Mouse (Mus musculus) midbrain, embryonic 11.5 days (tissue): ENCODE measurements at regions not wholly inside any gene's neighbourhood (a gene's known extent, or its start where the extent isn't known, plus 50 kb on each side); places are given as distances from the start of the nearest gene placed in this dataset.
A peak's percentile ranks its signal among the peaks of the same experiment; 100 is the strongest.

Source experiments
- ATAC-seq: fragments of 200-750 bp; cut with Nextera tagmentation; 2 replicates; pipeline ENCODE4 v1.8.0; 2017; ENCODE audit warnings: moderate TSS enrichment, moderate library complexity; ENCODE audit not compliant: low FRiP score
- DNase-seq: peaks from one replicate; pipeline ENCODE4 v3.0.0; 2015; ENCODE audit warnings: low spot score; ENCODE audit errors: missing footprints
- H3K27ac ChIP-seq: fragments of 300-500 bp; sonication (generic); 2 replicates; pipeline ENCODE4 v1.5.1; 2014; ENCODE audit warnings: low read depth, low read length
- H3K27me3 ChIP-seq: fragments of 300-500 bp; sonication (generic); 2 replicates; pipeline ENCODE4 v1.6.1; 2014; ENCODE audit warnings: mild to moderate bottlenecking, low read length, moderate library complexity, mixed read lengths; ENCODE audit not compliant: control insufficient read depth, insufficient read depth
- H3K36me3 ChIP-seq: fragments of 300-500 bp; sonication (generic); 2 replicates; pipeline ENCODE4 v1.6.1; 2014; ENCODE audit warnings: mild to moderate bottlenecking, low read length, moderate library complexity, mixed read lengths; ENCODE audit not compliant: control insufficient read depth, insufficient read depth
- H3K4me1 ChIP-seq: fragments of 300-500 bp; sonication (generic); 2 replicates; pipeline ENCODE4 v1.6.1; 2014; ENCODE audit warnings: low read length; ENCODE audit not compliant: control insufficient read depth, insufficient read depth
- H3K4me2 ChIP-seq: fragments of 300-500 bp; sonication (generic); 2 replicates; pipeline ENCODE4 v1.6.1; 2014; ENCODE audit warnings: mild to moderate bottlenecking, moderate library complexity
- H3K4me3 ChIP-seq: fragments of 300-500 bp; sonication (generic); 2 replicates; pipeline ENCODE4 v1.5.1; 2014; ENCODE audit warnings: low read depth, low read length
- H3K9ac ChIP-seq: fragments of 300-500 bp; sonication (generic); 2 replicates; pipeline ENCODE4 v1.6.1; 2014; ENCODE audit warnings: low read length
- H3K9me3 ChIP-seq: fragments of 300-500 bp; sonication (generic); 2 replicates; pipeline ENCODE4 v1.6.1; 2016; ENCODE audit warnings: low read length; ENCODE audit not compliant: control insufficient read depth
- WGBS: fragments of 180-500 bp; shearing (Covaris S2); extraction: QIAGEN DNeasy Blood & Tissue Kit; methylation state at CpG from one replicate; pipeline ENCODE4 v1.1.7; 2014; 5-methylcytosine and 5-hydroxymethylcytosine counted together

DNA sequence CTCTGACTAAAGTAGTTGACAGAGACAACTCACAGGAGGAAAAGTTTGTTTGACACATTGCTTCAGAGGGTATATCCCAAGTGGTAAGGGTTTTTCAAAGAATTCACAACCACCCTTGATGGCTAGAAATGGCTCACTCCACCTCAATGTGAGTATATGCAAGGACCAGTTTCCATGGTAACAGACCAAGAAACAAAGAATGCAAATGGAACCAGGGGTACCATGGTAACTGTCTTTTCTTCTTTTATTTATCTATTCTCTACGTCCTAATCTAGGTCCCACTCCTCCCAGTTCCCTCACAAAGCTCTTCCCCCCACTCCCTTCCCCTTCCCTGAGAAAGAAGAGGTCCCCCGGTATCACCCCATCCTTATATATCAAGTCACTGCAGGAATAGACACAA lies 57.5 kb downstream of the Ins1 start:
- peak; percentile 70 for ATAC-seq
- H3K36me3 ChIP-seq: no peaks in the 10 kb centered on the region
- 11% methylated on average over 2 of the region's 2 CpGs for WGBS

DNA sequence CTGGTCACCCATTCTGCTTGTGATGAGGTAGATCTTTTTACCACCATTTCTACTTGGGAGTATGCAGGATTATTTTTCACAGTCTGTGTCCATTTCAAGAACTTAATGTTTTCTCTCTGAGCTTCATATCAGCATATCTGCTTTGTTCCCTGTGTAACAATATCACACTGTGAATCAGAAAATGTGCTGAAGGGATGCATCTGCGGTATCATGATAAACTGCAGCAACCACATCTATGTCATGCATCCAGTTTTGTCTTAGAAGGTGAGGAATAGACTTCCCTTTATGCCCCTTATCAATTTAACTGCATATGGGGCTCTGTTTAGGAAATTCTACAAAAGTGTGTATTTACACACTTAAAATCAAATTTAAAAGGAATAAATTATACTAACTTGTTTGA lies 67.3 kb downstream of the Ins1 start:
- Histone ChIP-seq H3K4me3 (no peak overlapping the region), H3K27ac (no peak overlapping the region), H3K4me2 (no peak overlapping the region), H3K4me1 (no peaks in the 10 kb centered on the region), H3K27me3 (no peaks in the 10 kb centered on the region), H3K36me3 (no peaks in the 10 kb centered on the region), H3K9me3 (no peaks in the 10 kb centered on the region), H3K9ac (no peak overlapping the region)
- ATAC-seq (no peak), DNase-seq (no peak)
- WGBS: 95% methylated on average over 1 of the region's 1 CpGs

More for the DNA sequence above, 57.5 kb downstream of the Ins1 start:
- Histone ChIP-seq H3K27ac (no peak overlapping the region), H3K27me3 (no peaks in the 10 kb centered on the region), H3K9me3 (no peaks in the 10 kb centered on the region), H3K9ac (no peak overlapping the region), H3K4me2 (no peak overlapping the region), H3K4me1 (no peaks in the 10 kb centered on the region), H3K4me3 (no peak overlapping the region)
- no peak for DNase-seq

DNA sequence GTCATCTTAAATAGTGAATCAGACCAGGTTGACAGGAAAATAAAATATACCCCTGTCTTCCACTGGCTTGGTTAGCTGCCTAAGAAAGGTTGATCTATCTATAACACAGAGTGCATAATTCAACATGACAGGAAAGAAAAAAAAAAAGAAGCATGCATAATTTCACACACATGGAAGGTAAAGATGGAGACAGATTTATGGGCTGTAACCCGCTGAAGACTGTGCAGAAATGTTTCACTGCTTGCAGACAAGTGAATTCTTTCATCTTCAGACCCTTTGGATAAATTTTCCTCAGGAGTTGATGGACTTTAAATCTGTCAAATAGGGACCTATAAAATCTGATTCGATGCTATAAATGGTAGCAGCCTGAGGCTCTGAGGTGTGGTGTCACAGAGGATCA lies 91.1 kb downstream of the Ins1 start:
- Histone ChIP-seq H3K27ac (no peak overlapping the region), H3K9me3 (no peaks in the 10 kb centered on the region), H3K4me3 (no peak overlapping the region), H3K4me1 (no peaks in the 10 kb centered on the region), H3K36me3 (no peaks in the 10 kb centered on the region), H3K27me3 (no peaks in the 10 kb centered on the region), H3K9ac (no peak overlapping the region), H3K4me2 (no peak overlapping the region)
- no peak for DNase-seq
- WGBS: 80% methylated on average over 2 of the region's 2 CpGs
- no peak for ATAC-seq

DNA sequence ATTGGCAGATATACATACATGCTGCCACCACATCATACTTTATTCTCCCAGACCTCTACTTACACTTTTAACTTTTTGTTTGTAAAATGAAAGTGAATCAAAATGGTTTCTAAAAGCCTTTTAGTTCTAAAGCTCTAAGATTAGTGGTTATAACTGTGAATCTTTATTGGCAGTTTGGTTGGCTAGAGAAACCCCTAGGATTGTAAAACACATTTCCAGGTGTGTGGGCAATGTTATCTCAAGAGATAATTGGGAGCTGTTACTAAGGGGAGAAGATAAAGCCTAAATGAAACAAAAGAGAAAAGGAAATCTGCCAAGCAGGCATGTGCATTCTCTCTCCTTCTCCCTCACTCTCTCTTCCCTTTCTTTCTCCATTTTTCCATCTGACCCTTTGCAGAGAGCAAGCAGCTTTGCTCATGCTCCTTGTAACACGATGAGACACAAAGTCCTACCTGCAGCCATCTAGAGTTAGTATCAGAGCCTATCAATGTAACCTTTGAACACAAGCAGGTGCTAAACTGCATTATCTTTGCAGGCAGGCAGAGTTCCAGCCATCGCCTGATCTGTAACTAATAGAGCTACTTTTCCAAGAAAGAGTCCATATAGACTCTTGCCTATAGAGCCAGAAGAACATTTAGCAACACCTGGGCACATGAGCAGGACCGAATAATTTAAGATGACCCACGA lies 110.9 kb downstream of the Ins1 start:
- no peak overlapping the region for H3K27ac ChIP-seq
- no peak overlapping the region for H3K9ac ChIP-seq
- H3K4me1 ChIP-seq: no peaks in the 10 kb centered on the region
- no peak overlapping the region for H3K4me3 ChIP-seq
- WGBS: 84% methylated on average over 4 of the region's 4 CpGs
- H3K27me3 ChIP-seq: no peaks in the 10 kb centered on the region
- H3K9me3 ChIP-seq: no peaks in the 10 kb centered on the region
- ATAC-seq: no peak
- no peaks in the 10 kb centered on the region for H3K36me3 ChIP-seq
- DNase-seq: no peak
- no peak overlapping the region for H3K4me2 ChIP-seq

DNA sequence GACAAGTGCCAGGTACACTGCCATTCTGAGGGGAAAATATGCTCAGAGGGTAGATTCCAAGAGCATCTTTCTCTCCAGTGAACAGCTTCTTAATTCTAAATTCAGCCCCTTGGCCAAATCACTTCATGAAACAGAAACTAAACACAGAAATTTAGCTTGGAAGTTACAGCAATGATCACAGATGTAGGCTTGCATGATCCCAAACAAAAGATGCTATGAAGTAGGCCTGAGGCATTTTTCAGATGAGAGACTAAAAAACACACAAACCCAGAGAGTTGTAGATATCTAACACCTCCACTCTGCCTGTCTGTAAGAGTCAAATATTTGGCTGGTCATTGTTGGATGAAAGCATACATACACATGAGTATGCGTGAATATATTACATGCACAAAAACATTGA lies 142.6 kb downstream of the Ins1 start:
- no peak overlapping the region for H3K4me2 ChIP-seq
- WGBS: 95% methylated on average over 1 of the region's 1 CpGs
- no peaks in the 10 kb centered on the region for H3K4me1 ChIP-seq
- no peak overlapping the region for H3K27ac ChIP-seq
- H3K9me3 ChIP-seq: no peaks in the 10 kb centered on the region
- no peak overlapping the region for H3K4me3 ChIP-seq
- DNase-seq (no peak), ATAC-seq (no peak)
- no peaks in the 10 kb centered on the region for H3K36me3 ChIP-seq
- H3K9ac ChIP-seq: no peak overlapping the region
- no peaks in the 10 kb centered on the region for H3K27me3 ChIP-seq

DNA sequence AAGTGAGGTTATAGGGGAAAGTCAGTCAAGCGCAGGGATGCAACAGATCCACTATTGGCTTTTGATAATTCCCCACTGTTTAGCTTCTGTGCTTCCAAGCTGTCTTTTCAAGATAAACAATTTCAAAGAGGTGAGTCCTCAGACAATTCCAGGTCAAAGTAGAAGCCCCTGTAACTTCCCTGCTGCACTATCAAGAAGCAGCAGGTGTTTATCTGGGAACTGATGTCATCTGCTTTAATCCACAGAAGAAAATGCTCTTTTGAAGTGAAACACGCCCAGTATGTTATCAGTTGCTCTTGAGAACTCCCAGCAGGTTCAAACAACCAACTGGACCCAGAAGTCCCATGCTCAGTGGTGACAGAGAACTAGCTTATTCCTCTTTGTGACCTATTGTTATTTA lies 164.7 kb downstream of the Ins1 start:
- H3K4me1 ChIP-seq: no peaks in the 10 kb centered on the region
- H3K36me3 ChIP-seq: no peaks in the 10 kb centered on the region
- H3K9me3 ChIP-seq: no peaks in the 10 kb centered on the region
- no peak overlapping the region for H3K4me2 ChIP-seq
- ATAC-seq: no peak
- H3K27ac ChIP-seq: no peak overlapping the region
- no peak overlapping the region for H3K4me3 ChIP-seq
- DNase-seq: no peak
- no peak overlapping the region for H3K9ac ChIP-seq
- WGBS: 76% methylated on average over 2 of the region's 2 CpGs
- no peaks in the 10 kb centered on the region for H3K27me3 ChIP-seq

DNA sequence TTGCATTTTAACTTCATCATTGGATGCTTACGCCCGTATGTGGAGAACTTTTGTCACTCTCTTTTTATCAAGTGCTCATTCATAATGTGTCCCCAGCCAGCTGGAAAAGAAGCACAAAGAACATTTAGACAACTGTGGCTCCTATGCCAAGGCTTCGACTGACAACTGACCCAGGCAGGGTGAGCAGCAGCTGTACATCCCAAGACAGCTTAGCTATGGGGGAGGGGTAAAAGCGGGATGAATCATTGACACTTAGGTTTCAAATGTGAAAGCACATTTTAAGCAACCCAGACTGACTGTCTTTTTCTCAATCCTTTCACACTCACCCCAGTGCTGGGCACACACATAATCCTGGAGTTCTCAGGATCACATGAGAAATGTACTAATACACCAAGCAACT lies 178.4 kb downstream of the Ins1 start:
- H3K9me3 ChIP-seq: no peaks in the 10 kb centered on the region
- no peaks in the 10 kb centered on the region for H3K4me1 ChIP-seq
- no peak overlapping the region for H3K4me3 ChIP-seq
- no peak overlapping the region for H3K9ac ChIP-seq
- H3K27ac ChIP-seq: no peak overlapping the region
- DNase-seq (no peak), ATAC-seq (no peak)
- H3K27me3 ChIP-seq: no peaks in the 10 kb centered on the region
- H3K36me3 ChIP-seq: no peaks in the 10 kb centered on the region
- H3K4me2 ChIP-seq: no peak overlapping the region
- 82% methylated on average over 4 of the region's 4 CpGs for WGBS

DNA sequence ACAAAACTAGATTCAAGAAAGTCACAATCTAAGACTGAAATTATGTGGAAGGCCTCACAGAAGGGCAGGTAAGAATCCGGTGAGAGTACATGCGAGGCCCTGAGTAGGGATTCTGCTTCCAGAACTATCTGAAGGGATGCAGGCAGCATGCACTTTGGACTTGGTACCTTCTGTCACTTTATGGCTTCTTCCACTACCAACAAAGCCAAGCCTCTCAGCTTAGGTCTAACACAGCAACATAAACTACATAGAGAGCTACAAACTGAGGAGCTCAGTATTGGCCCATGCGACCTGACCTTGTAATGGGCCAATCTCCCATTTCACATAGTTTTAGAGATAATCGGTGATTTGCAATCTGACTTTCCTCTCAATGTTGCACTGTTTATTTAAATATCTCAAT lies 184.8 kb downstream of the Ins1 start:
- WGBS: 96% methylated on average over 4 of the region's 4 CpGs
- H3K9me3 ChIP-seq: no peaks in the 10 kb centered on the region
- DNase-seq: no peak

DNA sequence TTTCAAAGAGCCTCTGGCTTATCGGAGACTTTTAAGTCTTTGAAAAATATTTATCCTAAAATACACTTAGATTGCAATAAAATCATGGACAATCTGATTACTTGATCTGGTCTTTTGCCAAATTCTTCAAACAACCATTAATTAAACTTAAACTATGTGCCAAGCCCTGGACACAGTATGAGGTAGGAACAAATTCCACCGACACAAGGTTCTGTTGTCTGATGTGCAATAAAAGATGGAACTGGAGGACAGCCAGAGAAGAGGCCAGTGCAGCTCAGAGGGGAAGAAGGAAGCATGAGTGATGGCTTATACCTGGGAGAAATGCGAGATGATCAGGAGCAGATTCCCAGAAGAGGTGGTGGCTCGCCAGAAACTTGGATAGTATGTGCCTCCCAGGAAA lies 185.3 kb downstream of the Ins1 start:
- Histone ChIP-seq H3K4me2 (no peak overlapping the region), H3K36me3 (no peaks in the 10 kb centered on the region), H3K4me3 (no peak overlapping the region), H3K27ac (no peak overlapping the region), H3K9ac (no peak overlapping the region), H3K4me1 (no peaks in the 10 kb centered on the region), H3K27me3 (no peaks in the 10 kb centered on the region), H3K9me3 (no peaks in the 10 kb centered on the region)
- 92% methylated on average over 4 of the region's 4 CpGs for WGBS
- DNase-seq (no peak), ATAC-seq (no peak)

More for the DNA sequence above, 184.8 kb downstream of the Ins1 start:
- no peak overlapping the region for H3K27ac ChIP-seq
- no peaks in the 10 kb centered on the region for H3K4me1 ChIP-seq
- no peaks in the 10 kb centered on the region for H3K36me3 ChIP-seq
- H3K9ac ChIP-seq: no peak overlapping the region
- H3K4me3 ChIP-seq: no peak overlapping the region
- H3K27me3 ChIP-seq: no peaks in the 10 kb centered on the region
- H3K4me2 ChIP-seq: no peak overlapping the region
- ATAC-seq: no peak
